Mouse (Mus musculus) midbrain, embryonic 12.5 days (tissue): Measurements from ENCODE around the gene Olfr295. TPM values are rescaled to one million over a fixed set of nuclear protein-coding genes. Genes with fewer than 3 reads are reported as not detected.

Experiments
- ATAC-seq: fragments of 200-750 bp; cut with Nextera tagmentation; 2 replicates; pipeline ENCODE4 v1.8.0; 2017; ENCODE audit warnings: low read depth, moderate TSS enrichment, moderate library complexity; ENCODE audit not compliant: low FRiP score
- H3K27ac ChIP-seq: fragments of 300-500 bp; sonication (generic); replicated peaks from 2 replicates; pipeline ENCODE4 v1.5.1; 2016; ENCODE audit warnings: mild to moderate bottlenecking
- H3K27me3 ChIP-seq: fragments of 300-500 bp; sonication (generic); 2 replicates; pipeline ENCODE4 v1.6.1; 2016; ENCODE audit warnings: mild to moderate bottlenecking
- H3K36me3 ChIP-seq: fragments of 300-500 bp; sonication (generic); 2 replicates; pipeline ENCODE4 v1.6.1; 2016
- H3K4me1 ChIP-seq: fragments of 300-500 bp; sonication (generic); 2 replicates; pipeline ENCODE4 v1.6.1; 2016
- H3K4me2 ChIP-seq: fragments of 300-500 bp; sonication (generic); replicated peaks from 2 replicates; pipeline ENCODE4 v1.6.1; 2016; ENCODE audit warnings: mild to moderate bottlenecking, moderate library complexity
- H3K4me3 ChIP-seq: fragments of 300-500 bp; sonication (generic); 2 replicates; pipeline ENCODE4 v1.5.1; 2016; ENCODE audit warnings: mild to moderate bottlenecking
- H3K9ac ChIP-seq: fragments of 300-500 bp; sonication (generic); replicated peaks from 2 replicates; pipeline ENCODE4 v1.6.1; 2016; ENCODE audit warnings: mild to moderate bottlenecking, moderate library complexity
- H3K9me3 ChIP-seq: fragments of 300-500 bp; sonication (generic); 2 replicates; pipeline ENCODE4 v1.6.1; 2016; ENCODE audit warnings: mild to moderate bottlenecking
- WGBS: fragments of 180-500 bp; shearing (Covaris S2); methylation state at CpG from one replicate; pipeline ENCODE4 v1.1.7; 2016; 5-methylcytosine and 5-hydroxymethylcytosine counted together
- polyA plus RNA-seq: library from polyadenylated mRNA; unstranded; fragments of >200 nt; fragmentation: Nextera tagmentation; extraction: Ambion mirVana; gene quantifications from 2 replicates; pipeline ENCODE4 v1.2.1, GENCODE M21; 2016

Gene Olfr295
- polyA plus RNA-seq: not detected in 2 replicates

DNA sequence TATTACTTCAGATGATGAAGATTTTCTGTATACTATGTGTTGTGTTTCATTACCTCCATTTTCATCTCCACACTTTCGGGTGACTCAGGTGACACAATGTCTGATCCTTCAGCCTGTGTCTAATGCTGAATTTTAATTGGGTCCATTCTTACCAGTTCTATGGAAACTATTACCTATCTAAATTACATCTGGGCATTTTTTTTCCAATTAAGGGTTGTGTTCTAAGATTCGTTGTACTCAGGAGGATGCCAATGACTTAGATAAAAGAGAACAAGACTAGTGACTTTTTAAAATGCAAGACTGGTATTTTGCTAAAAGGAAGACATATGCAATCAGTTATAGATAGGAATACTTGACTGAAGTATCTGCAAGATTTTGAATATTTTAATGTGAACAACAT lies at the start of gene Olfr295:
Olfr295 (plus strand) TSS at position 301 of the 400 bp plus-strand sequence.
- H3K27me3 ChIP-seq: no peaks in the 10 kb centered on the region
- no peaks in the 10 kb centered on the region for H3K36me3 ChIP-seq
- no peak within 1 kb of the TSS for H3K4me3 ChIP-seq
- no peaks in the 10 kb centered on the region for H3K4me1 ChIP-seq
- H3K27ac ChIP-seq: no peak within 1 kb of the TSS
- no peak for ATAC-seq
- 90% methylated on average over 2 of the region's 2 CpGs for WGBS
- H3K4me2 ChIP-seq: no peak within 1 kb of the TSS
- no peaks in the 10 kb centered on the region for H3K9me3 ChIP-seq
- H3K9ac ChIP-seq: no peak within 1 kb of the TSS

DNA sequence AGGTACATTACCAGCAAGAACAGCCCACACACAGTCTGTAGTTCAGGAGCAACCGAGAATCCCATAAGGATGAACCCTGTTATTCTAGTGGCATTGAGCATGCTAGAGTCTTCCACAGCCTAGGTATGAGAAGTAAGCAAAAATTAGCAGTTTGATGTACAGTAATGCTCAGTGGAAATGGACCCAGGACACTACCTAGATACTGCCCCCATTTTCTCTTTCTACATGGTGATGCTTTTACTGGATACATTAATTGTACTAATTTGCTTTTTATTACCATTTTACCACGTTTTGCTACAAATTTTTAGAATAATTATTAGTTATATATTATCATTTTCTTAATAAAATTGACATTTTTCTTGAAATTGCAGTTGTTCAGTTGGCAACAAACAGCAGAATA lies 32.9 kb downstream of the Olfr295 start, which contains the start of gene Olfr294:
Olfr294 (minus strand) TSS at position 101 of the 400 bp plus-strand sequence.
- Histone ChIP-seq H3K4me3 (no peak within 1 kb of the TSS), H3K9me3 (no peaks in the 10 kb centered on the region), H3K27ac (no peak within 1 kb of the TSS), H3K9ac (no peak within 1 kb of the TSS), H3K4me1 (no peaks in the 10 kb centered on the region), H3K27me3 (no peaks in the 10 kb centered on the region), H3K36me3 (no peaks in the 10 kb centered on the region), H3K4me2 (no peak within 1 kb of the TSS)
- ATAC-seq: no peak
- WGBS: 69% methylated on average over 2 of the region's 2 CpGs

Other genes starting within 250 kb of the Olfr295 start
- gene Olfr307, start 246.3 kb upstream of the Olfr295 start, polyA plus RNA-seq: not detected in 2 replicates
- gene Olfr305, start 216.9 kb upstream of the Olfr295 start, polyA plus RNA-seq: not detected in 2 replicates
- gene Olfr304, start 197.2 kb upstream of the Olfr295 start, polyA plus RNA-seq: not detected in 2 replicates
- gene Olfr303, start 186.1 kb upstream of the Olfr295 start, polyA plus RNA-seq: not detected in 2 replicates
- not detected in 2 replicates for gene Olfr301, start 180.0 kb upstream of the Olfr295 start, polyA plus RNA-seq
- gene Olfr299, start 123.9 kb upstream of the Olfr295 start, polyA plus RNA-seq: not detected in 2 replicates
- not detected in 2 replicates for gene Olfr298, start 91.4 kb upstream of the Olfr295 start, polyA plus RNA-seq
- gene Olfr297, start 63.9 kb upstream of the Olfr295 start, polyA plus RNA-seq: not detected in 2 replicates
- gene Olfr294, start 32.8 kb downstream of the Olfr295 start, polyA plus RNA-seq: not detected in 2 replicates
- gene Olfr293, start 65.2 kb downstream of the Olfr295 start, polyA plus RNA-seq: not detected in 2 replicates
- gene Olfr292, start 104.5 kb downstream of the Olfr295 start, polyA plus RNA-seq: not detected in 2 replicates
- gene Folh1, start 192.1 kb downstream of the Olfr295 start, polyA plus RNA-seq: 0.12 TPM in 1 of 2 replicates, not detected in the other
- not detected in 2 replicates for gene Vmn2r77, start 211.2 kb downstream of the Olfr295 start, polyA plus RNA-seq